Mouse (Mus musculus): ENCODE results near the gene Gpi1. TPM values are rescaled to one million over a fixed set of nuclear protein-coding genes. Genes with fewer than 3 reads are reported as not detected.

Gene Gpi1
- polyA plus RNA-seq (2014; fragmentation: Nextera tagmentation; extraction: Ambion mirVana), result 376 and 377 TPM in 2 replicates

DNA sequence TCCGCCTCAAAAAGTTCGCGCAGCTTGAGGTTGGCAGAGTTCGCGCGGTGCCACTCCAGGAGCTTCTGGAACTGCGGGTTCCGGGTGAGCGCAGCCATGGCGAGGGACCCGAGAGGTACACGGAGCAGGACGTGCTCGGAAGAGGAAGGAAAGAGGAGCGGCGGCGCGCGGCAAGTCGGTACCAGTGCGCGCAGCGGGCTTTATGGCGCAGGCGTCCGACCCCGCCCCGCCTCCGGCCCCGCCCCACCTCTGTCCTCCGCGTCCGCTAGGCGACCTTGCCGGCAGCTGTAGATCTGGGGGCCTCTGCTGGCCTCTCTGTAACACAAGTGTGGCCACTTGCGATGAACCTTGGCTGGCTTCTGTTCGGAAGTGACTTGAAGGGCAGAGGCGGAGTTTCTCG lies at the start of gene Gpi1:
Gpi1 (minus strand) TSS at position 221 of the 400 bp plus-strand sequence.
- Histone ChIP-seq H3K4me3 (ENCODE audit: low read depth, low read length) (peak within 1 kb of the TSS; percentile 73), H3K9me3 (ENCODE audit: control insufficient read depth, low read length) (no peaks in the 10 kb centered on the region), H3K4me2 (ENCODE audit: low read depth, low read length, severe bottlenecking) (peak within 1 kb of the TSS; percentile 77), H3K36me3 (ENCODE audit: control insufficient read depth, insufficient read depth, low read length) (peaks cover 6% of the 10 kb centered on the region), H3K27ac (ENCODE audit: low read depth, low read length) (peak within 1 kb of the TSS; percentile 53; the same call in 1 of the 2 replicates), H3K9ac (ENCODE audit: low read length) (peak within 1 kb of the TSS; percentile 86), H3K4me1 (replicated peaks; ENCODE audit: control insufficient read depth, insufficient read depth, low read length) (peaks cover 15% of the 10 kb centered on the region), H3K27me3 (ENCODE audit: control insufficient read depth, insufficient read depth, low read length) (no peaks in the 10 kb centered on the region)
- DNase-seq (ENCODE audit: low spot score) (peak; percentile 95), ATAC-seq (replicated peaks; ENCODE audit: low FRiP score) (peak; percentile 68)
- under 1% methylated on average over 36 of the region's 39 CpGs for WGBS

DNA sequence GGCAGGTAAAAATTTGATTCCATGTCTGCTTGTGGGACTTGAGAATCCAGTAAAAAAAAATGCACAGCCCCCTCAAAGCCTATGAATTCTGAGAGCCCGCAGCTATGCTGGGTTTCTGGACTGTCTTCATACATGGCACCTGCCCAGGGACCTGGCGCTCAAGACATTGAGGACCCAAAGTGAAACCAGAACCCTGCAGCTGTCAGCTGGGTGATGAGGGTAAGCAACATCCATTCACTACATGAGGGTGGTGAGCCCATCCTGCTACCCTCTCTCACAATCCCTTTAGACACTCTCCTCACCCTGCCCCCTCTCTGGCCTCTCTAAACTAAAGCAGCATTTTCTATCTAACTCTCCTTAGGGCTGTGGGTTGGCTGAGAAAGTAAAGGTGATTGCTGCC lies 47.5 kb upstream of the Gpi1 start:
- no peaks in the 10 kb centered on the region for H3K27me3 ChIP-seq (ENCODE audit: control insufficient read depth, insufficient read depth, low read length)
- no peak overlapping the region for H3K4me3 ChIP-seq (ENCODE audit: low read depth, low read length)
- H3K4me2 ChIP-seq (ENCODE audit: low read depth, low read length, severe bottlenecking), result no peak overlapping the region
- H3K36me3 ChIP-seq (ENCODE audit: control insufficient read depth, insufficient read depth, low read length), result no peaks in the 10 kb centered on the region
- no peaks in the 10 kb centered on the region for H3K9me3 ChIP-seq (ENCODE audit: control insufficient read depth, low read length)
- no peak for DNase-seq (ENCODE audit: low spot score)
- H3K9ac ChIP-seq (ENCODE audit: low read length), result no peak overlapping the region
- H3K4me1 ChIP-seq (replicated peaks; ENCODE audit: control insufficient read depth, insufficient read depth, low read length), result no peaks in the 10 kb centered on the region
- WGBS, result 93% methylated on average over 2 of the region's 2 CpGs
- H3K27ac ChIP-seq (ENCODE audit: low read depth, low read length), result no peak overlapping the region
- no peak for ATAC-seq (replicated peaks; ENCODE audit: low FRiP score)

DNA sequence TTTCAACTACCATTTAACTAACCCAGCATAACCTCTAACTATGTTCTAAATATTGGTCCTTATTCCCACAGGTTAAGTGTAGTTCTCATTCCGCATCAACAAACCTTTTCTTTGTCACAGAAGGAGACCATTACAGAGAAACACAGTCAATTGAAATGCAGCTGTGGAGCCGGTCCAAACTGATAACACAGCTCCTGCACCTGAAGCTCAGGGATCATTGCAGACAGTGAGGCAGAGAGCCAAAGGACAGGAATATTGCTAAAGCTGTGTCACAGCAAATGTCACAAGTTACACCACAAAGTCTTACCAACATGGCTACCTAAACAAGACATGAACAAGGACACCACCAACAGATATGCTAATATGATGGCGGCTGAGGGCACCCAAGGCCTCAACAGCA lies 45.9 kb upstream of the Gpi1 start:
- Histone ChIP-seq H3K27me3 (ENCODE audit: control insufficient read depth, insufficient read depth, low read length) (no peaks in the 10 kb centered on the region), H3K4me3 (ENCODE audit: low read depth, low read length) (no peak overlapping the region), H3K4me2 (ENCODE audit: low read depth, low read length, severe bottlenecking) (no peak overlapping the region), H3K9me3 (ENCODE audit: control insufficient read depth, low read length) (no peaks in the 10 kb centered on the region), H3K4me1 (replicated peaks; ENCODE audit: control insufficient read depth, insufficient read depth, low read length) (no peaks in the 10 kb centered on the region), H3K36me3 (ENCODE audit: control insufficient read depth, insufficient read depth, low read length) (no peaks in the 10 kb centered on the region), H3K9ac (ENCODE audit: low read length) (no peak overlapping the region), H3K27ac (ENCODE audit: low read depth, low read length) (no peak overlapping the region)
- DNase-seq (ENCODE audit: low spot score) (no peak), ATAC-seq (replicated peaks; ENCODE audit: low FRiP score) (no peak)
- WGBS, result 84% methylated on average over 3 of the region's 3 CpGs

DNA sequence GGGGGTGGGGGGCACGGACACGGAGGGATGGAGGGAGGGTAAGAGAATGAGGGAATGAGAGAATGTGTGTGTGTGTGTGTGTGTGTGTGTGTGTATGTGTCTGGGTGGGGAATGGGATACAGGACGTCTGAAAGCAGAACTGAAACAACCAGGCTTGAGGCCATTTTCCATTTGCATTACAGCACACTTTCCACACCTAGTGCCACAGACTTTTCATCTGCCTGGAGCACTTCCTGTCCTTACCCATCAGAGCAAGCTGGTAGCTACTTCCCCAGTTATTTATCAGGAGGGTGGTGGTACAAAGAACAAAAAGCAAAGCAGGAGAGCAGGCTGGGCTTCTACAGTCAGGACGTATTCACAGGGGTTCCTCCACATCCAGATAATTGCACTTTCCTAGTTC lies 42.3 kb upstream of the Gpi1 start:
- no peaks in the 10 kb centered on the region for H3K4me1 ChIP-seq (replicated peaks; ENCODE audit: control insufficient read depth, insufficient read depth, low read length)
- no peaks in the 10 kb centered on the region for H3K36me3 ChIP-seq (ENCODE audit: control insufficient read depth, insufficient read depth, low read length)
- H3K9ac ChIP-seq (ENCODE audit: low read length), result no peak overlapping the region
- no peak overlapping the region for H3K4me2 ChIP-seq (ENCODE audit: low read depth, low read length, severe bottlenecking)
- no peak overlapping the region for H3K27ac ChIP-seq (ENCODE audit: low read depth, low read length)
- H3K4me3 ChIP-seq (ENCODE audit: low read depth, low read length), result no peak overlapping the region
- DNase-seq (ENCODE audit: low spot score) (no peak), ATAC-seq (replicated peaks; ENCODE audit: low FRiP score) (no peak)
- H3K27me3 ChIP-seq (ENCODE audit: control insufficient read depth, insufficient read depth, low read length), result no peaks in the 10 kb centered on the region
- 73% methylated on average over 4 of the region's 4 CpGs for WGBS
- no peaks in the 10 kb centered on the region for H3K9me3 ChIP-seq (ENCODE audit: control insufficient read depth, low read length)

DNA sequence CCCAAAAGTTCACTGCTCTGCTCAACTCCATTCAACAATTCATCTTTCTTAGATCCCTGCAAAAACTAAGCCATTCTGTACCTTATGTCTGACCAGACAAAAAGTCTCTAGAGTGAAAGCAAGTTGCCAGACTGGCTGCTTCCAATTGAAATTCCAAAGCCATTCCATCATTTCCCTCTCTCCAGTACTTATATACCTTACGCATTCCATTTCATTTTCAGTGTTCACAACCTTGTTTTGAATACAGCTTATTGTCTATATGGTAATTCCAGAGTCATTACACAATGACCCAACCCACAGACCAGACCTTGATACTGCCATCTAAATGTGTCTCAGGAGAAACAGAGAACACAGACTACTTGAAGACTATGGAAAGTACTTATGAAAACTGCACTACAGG lies 38.3 kb upstream of the Gpi1 start:
- ATAC-seq (replicated peaks; ENCODE audit: low FRiP score) (no peak), DNase-seq (ENCODE audit: low spot score) (no peak)
- WGBS, result 68% methylated on average over 1 of the region's 1 CpGs
- Histone ChIP-seq H3K4me1 (replicated peaks; ENCODE audit: control insufficient read depth, insufficient read depth, low read length) (no peaks in the 10 kb centered on the region), H3K36me3 (ENCODE audit: control insufficient read depth, insufficient read depth, low read length) (no peaks in the 10 kb centered on the region), H3K9me3 (ENCODE audit: control insufficient read depth, low read length) (no peaks in the 10 kb centered on the region), H3K9ac (ENCODE audit: low read length) (no peak overlapping the region), H3K4me3 (ENCODE audit: low read depth, low read length) (no peak overlapping the region), H3K27ac (ENCODE audit: low read depth, low read length) (no peak overlapping the region), H3K27me3 (ENCODE audit: control insufficient read depth, insufficient read depth, low read length) (no peaks in the 10 kb centered on the region), H3K4me2 (ENCODE audit: low read depth, low read length, severe bottlenecking) (no peak overlapping the region)

DNA sequence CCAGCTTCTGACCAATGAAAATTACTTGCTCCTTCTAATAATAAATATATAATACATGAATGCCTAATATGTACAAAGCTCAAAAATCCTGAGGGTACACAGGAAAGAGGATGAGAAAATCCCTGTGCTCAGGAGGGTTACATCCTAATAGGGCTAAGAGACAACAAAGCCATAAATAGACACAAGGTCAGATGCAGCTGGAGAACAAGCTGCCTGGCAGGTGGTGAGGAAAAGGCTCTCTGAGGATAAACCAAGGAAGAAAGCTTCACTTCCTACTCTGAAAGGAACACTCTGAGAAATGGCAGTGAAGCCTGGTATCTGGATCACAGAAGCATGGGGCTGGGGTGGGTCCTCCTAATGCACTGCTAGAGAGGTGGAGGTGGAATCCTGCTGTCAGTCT lies 36.3 kb upstream of the Gpi1 start:
- Histone ChIP-seq H3K4me1 (replicated peaks; ENCODE audit: control insufficient read depth, insufficient read depth, low read length) (no peaks in the 10 kb centered on the region), H3K4me3 (ENCODE audit: low read depth, low read length) (no peak overlapping the region), H3K9ac (ENCODE audit: low read length) (no peak overlapping the region), H3K4me2 (ENCODE audit: low read depth, low read length, severe bottlenecking) (no peak overlapping the region), H3K9me3 (ENCODE audit: control insufficient read depth, low read length) (no peaks in the 10 kb centered on the region), H3K27ac (ENCODE audit: low read depth, low read length) (no peak overlapping the region), H3K36me3 (ENCODE audit: control insufficient read depth, insufficient read depth, low read length) (no peaks in the 10 kb centered on the region; the same call in none of the 2 replicates), H3K27me3 (ENCODE audit: control insufficient read depth, insufficient read depth, low read length) (no peaks in the 10 kb centered on the region)
- DNase-seq (ENCODE audit: low spot score) (no peak), ATAC-seq (replicated peaks; ENCODE audit: low FRiP score) (no peak)

DNA sequence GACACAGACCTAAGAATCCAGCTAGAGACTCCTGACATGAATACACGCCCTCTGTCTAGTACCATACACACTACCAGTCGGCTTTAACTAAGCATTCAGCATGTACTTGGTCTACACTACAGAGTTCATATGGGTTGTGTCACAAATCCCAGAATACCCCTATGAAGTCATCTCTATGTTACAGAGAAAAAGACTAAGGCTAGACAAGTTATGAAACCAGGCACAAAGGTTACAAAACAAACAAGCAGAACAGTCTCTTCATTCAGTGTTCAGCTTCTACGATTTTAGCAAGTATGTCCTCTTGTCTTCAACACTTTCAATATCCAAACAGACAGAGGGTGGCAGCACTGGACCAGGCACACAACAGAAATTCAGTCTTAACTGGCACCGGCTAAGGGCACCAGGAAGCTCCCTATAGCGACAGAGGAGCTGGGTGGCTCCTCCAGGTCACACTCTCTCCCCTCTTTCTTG lies 35.8 kb upstream of the Gpi1 start:
- Histone ChIP-seq H3K4me3 (ENCODE audit: low read depth, low read length) (no peak overlapping the region), H3K36me3 (ENCODE audit: control insufficient read depth, insufficient read depth, low read length) (no peaks in the 10 kb centered on the region; the same call in none of the 2 replicates), H3K27me3 (ENCODE audit: control insufficient read depth, insufficient read depth, low read length) (no peaks in the 10 kb centered on the region), H3K4me1 (replicated peaks; ENCODE audit: control insufficient read depth, insufficient read depth, low read length) (no peaks in the 10 kb centered on the region), H3K27ac (ENCODE audit: low read depth, low read length) (no peak overlapping the region), H3K9ac (ENCODE audit: low read length) (no peak overlapping the region), H3K9me3 (ENCODE audit: control insufficient read depth, low read length) (no peaks in the 10 kb centered on the region), H3K4me2 (ENCODE audit: low read depth, low read length, severe bottlenecking) (no peak overlapping the region)
- WGBS, result 72% methylated on average over 5 of the region's 5 CpGs
- ATAC-seq (replicated peaks; ENCODE audit: low FRiP score) (no peak), DNase-seq (ENCODE audit: low spot score) (peak; percentile 50)

DNA sequence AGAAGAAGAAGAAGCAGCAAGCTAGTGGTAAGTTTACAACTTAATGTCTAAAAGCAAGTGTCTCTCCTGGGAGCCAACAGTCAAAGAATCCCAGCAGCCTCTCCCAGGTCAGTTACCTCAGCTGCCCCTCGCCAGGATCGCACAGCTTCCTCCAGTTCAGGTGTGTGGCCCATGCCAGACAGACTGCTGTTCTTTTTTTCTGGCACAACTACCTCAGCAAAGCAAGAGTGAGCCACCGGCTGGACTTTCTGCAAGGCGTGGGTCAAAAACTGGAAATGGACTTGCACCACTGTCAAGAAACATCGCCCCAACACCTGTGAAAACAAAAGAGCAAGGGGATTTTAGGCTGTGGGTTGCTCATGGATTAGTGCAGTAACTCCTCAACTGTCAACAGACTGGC lies 33.3 kb upstream of the Gpi1 start:
- H3K4me2 ChIP-seq (ENCODE audit: low read depth, low read length, severe bottlenecking), result no peak overlapping the region
- no peak overlapping the region for H3K4me3 ChIP-seq (ENCODE audit: low read depth, low read length)
- DNase-seq (ENCODE audit: low spot score) (no peak), ATAC-seq (replicated peaks; ENCODE audit: low FRiP score) (no peak)
- no peaks in the 10 kb centered on the region; the same call in none of the 2 replicates for H3K36me3 ChIP-seq (ENCODE audit: control insufficient read depth, insufficient read depth, low read length)
- 95% methylated on average over 5 of the region's 5 CpGs for WGBS
- no peaks in the 10 kb centered on the region for H3K4me1 ChIP-seq (replicated peaks; ENCODE audit: control insufficient read depth, insufficient read depth, low read length)
- no peak overlapping the region for H3K9ac ChIP-seq (ENCODE audit: low read length)
- H3K9me3 ChIP-seq (ENCODE audit: control insufficient read depth, low read length), result no peaks in the 10 kb centered on the region
- H3K27me3 ChIP-seq (ENCODE audit: control insufficient read depth, insufficient read depth, low read length), result no peaks in the 10 kb centered on the region
- H3K27ac ChIP-seq (ENCODE audit: low read depth, low read length), result no peak overlapping the region

DNA sequence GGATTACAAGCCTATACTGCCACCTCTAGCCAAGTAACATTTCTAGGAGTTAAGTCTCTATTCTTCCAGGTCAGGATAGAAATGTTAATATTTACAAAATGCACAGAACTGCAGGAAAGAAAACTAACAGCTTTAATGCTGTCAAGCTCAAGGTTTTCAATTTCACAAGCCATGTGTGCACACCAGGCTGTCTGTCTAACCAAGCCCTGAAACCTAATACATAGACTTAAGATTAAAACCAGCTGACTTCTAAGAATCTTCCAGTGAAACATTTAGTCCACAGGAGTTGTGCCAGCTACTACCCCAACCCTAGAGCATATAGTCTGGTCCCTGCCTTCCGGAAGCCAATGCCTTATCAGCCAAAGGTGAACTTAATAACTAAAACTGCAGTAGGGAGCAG lies 28.3 kb upstream of the Gpi1 start:
- DNase-seq (ENCODE audit: low spot score) (no peak), ATAC-seq (replicated peaks; ENCODE audit: low FRiP score) (no peak)
- Histone ChIP-seq H3K4me3 (ENCODE audit: low read depth, low read length) (no peak overlapping the region), H3K9me3 (ENCODE audit: control insufficient read depth, low read length) (no peaks in the 10 kb centered on the region), H3K4me1 (replicated peaks; ENCODE audit: control insufficient read depth, insufficient read depth, low read length) (no peaks in the 10 kb centered on the region), H3K4me2 (ENCODE audit: low read depth, low read length, severe bottlenecking) (no peak overlapping the region), H3K36me3 (ENCODE audit: control insufficient read depth, insufficient read depth, low read length) (no peaks in the 10 kb centered on the region; the same call in none of the 2 replicates), H3K27ac (ENCODE audit: low read depth, low read length) (no peak overlapping the region), H3K27me3 (ENCODE audit: control insufficient read depth, insufficient read depth, low read length) (no peaks in the 10 kb centered on the region), H3K9ac (ENCODE audit: low read length) (no peak overlapping the region)
- WGBS, result 88% methylated on average over 1 of the region's 1 CpGs

Measured in forebrain, embryonic 11.5 days (tissue).